Mouse (Mus musculus) intestine, embryonic 14.5 days (tissue): Measurements from ENCODE around the gene Serpina1f. TPM values are rescaled to one million over a fixed set of nuclear protein-coding genes. Genes with fewer than 3 reads are reported as not detected.
"Not testable (repeated sequence)": the region's sequence is repeated elsewhere in the genome, so short reads cannot be mapped to it uniquely, and the experiment has no call there.

Experiments used
- ATAC-seq: fragments of 200-750 bp; cut with Nextera tagmentation; replicated peaks from 2 replicates; pipeline ENCODE4 v1.8.0; 2017; ENCODE audit warnings: low read depth, moderate number of reproducible peaks, moderate TSS enrichment, moderate library complexity; ENCODE audit not compliant: low FRiP score, low TSS enrichment
- DNase-seq: peaks from one replicate; pipeline ENCODE4 v3.0.0-alpha.2; 2018; ENCODE audit warnings: low spot score
- H3K27ac ChIP-seq: fragments of 300-500 bp; sonication (generic); 2 replicates; pipeline ENCODE4 v1.5.1; 2014; ENCODE audit warnings: low read depth, mild to moderate bottlenecking, control low read depth
- H3K27me3 ChIP-seq: fragments of 300-500 bp; sonication (generic); replicated peaks from 2 replicates; pipeline ENCODE4 v1.6.1; 2014; ENCODE audit warnings: low read length, control low read depth; ENCODE audit not compliant: control insufficient read depth, insufficient read depth
- H3K36me3 ChIP-seq: fragments of 300-500 bp; sonication (generic); 2 replicates; pipeline ENCODE4 v1.6.1; 2014; ENCODE audit warnings: low read length, control low read depth; ENCODE audit not compliant: control insufficient read depth, insufficient read depth
- H3K4me1 ChIP-seq: fragments of 300-500 bp; sonication (generic); replicated peaks from 2 replicates; pipeline ENCODE4 v1.6.1; 2014; ENCODE audit warnings: low read length, control low read depth, mixed read lengths; ENCODE audit not compliant: control insufficient read depth, insufficient read depth
- H3K4me2 ChIP-seq: fragments of 300-500 bp; sonication (generic); 2 replicates; pipeline ENCODE4 v1.6.1; 2014; ENCODE audit warnings: low read length
- H3K4me3 ChIP-seq: fragments of 300-500 bp; sonication (generic); 2 replicates; pipeline ENCODE4 v1.5.1; 2014; ENCODE audit warnings: low read depth, low read length, control low read depth, mixed read lengths
- H3K9ac ChIP-seq: fragments of 300-500 bp; sonication (generic); 2 replicates; pipeline ENCODE4 v1.6.1; 2014; ENCODE audit warnings: mild to moderate bottlenecking, low read length
- H3K9me3 ChIP-seq: fragments of 300-500 bp; sonication (generic); 2 replicates; pipeline ENCODE4 v1.6.1; 2016; ENCODE audit warnings: low read length, control low read depth; ENCODE audit not compliant: control insufficient read depth
- WGBS: fragments of 180-500 bp; shearing (Covaris S2); extraction: QIAGEN DNeasy Blood & Tissue Kit; methylation state at CpG from one replicate; pipeline ENCODE4 v1.1.7; 2014; 5-methylcytosine and 5-hydroxymethylcytosine counted together
- polyA plus RNA-seq: library from polyadenylated mRNA; unstranded; fragments of >200 nt; fragmentation: Nextera tagmentation; extraction: Ambion mirVana; gene quantifications from 2 replicates; pipeline ENCODE4 v1.2.1, GENCODE M21; 2014

Serpina1f gene
- polyA plus RNA-seq = 0.20 TPM in 1 of 2 replicates, not detected in the other

- WGBS = 94% methylated on average over 8 of the region's 8 CpGs
- Histone ChIP-seq H3K36me3 (no peaks in the 10 kb centered on the region), H3K9me3 (no peaks in the 10 kb centered on the region), H3K27ac (no peak within 1 kb of the TSS), H3K9ac (no peak within 1 kb of the TSS), H3K4me2 (no peak within 1 kb of the TSS), H3K27me3 (no peaks in the 10 kb centered on the region), H3K4me1 (no peaks in the 10 kb centered on the region), H3K4me3 (no peak within 1 kb of the TSS)
- ATAC-seq (no peak), DNase-seq (no peak)
Observed at GRCm38 (mm10) chr12:103695429-103695828, at the start of gene Serpina1f. Serpina1f (minus strand) TSS chr12:103695529.

- WGBS = 70% methylated on average over 6 of the region's 6 CpGs
Observed at GRCm38 (mm10) chr12:103737791-103738580, 42.7 kb upstream of the Serpina1f start.

GRCm38 (mm10) chr12:103735566-103735965 lies 40.2 kb upstream of the Serpina1f start:
- H3K9ac ChIP-seq, H3K27me3 ChIP-seq, ATAC-seq, H3K4me3 ChIP-seq, H3K36me3 ChIP-seq, H3K4me1 ChIP-seq, H3K9me3 ChIP-seq, DNase-seq, H3K27ac ChIP-seq, H3K4me2 ChIP-seq: not testable (repeated sequence)
- 82% methylated on average over 4 of the region's 4 CpGs for WGBS

More at GRCm38 (mm10) chr12:103737791-103738580, 42.7 kb upstream of the Serpina1f start:
- peak; percentile 57 for DNase-seq
- H3K4me2 ChIP-seq, H3K27ac ChIP-seq, H3K27me3 ChIP-seq, H3K4me3 ChIP-seq, H3K4me1 ChIP-seq, H3K9ac ChIP-seq, H3K9me3 ChIP-seq, H3K36me3 ChIP-seq: not testable (repeated sequence)
- peak; percentile 81 for ATAC-seq

DNA sequence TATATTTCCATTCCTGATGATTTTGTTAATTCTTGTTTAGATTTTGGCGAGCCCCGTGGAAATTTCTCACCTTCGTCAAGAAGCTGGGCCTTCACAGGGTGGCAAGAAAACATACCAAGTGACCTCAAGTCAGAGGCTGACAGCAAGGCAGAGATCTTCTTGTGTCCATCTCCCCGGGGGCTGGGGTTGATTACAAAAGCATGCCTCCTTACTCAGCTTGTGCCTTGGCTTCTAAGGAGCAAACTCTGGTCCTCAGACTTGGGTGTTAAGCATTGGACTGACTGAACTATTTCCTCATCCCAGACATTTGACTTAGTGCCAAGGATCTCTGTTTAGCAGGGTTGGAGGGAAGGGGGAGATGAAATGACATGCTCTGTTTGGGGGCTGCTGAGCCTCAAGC lies 39.8 kb upstream of the Serpina1f start:
- H3K36me3 ChIP-seq, H3K27me3 ChIP-seq, ATAC-seq, H3K27ac ChIP-seq, H3K4me1 ChIP-seq, H3K4me2 ChIP-seq, DNase-seq, H3K9ac ChIP-seq, H3K9me3 ChIP-seq, H3K4me3 ChIP-seq: not testable (repeated sequence)
- 81% methylated on average over 4 of the region's 4 CpGs for WGBS

GRCm38 (mm10) chr12:103711537-103711936 lies 16.2 kb upstream of the Serpina1f start:
- DNase-seq (no peak), ATAC-seq (no peak)
- Histone ChIP-seq H3K27me3 (no peaks in the 10 kb centered on the region), H3K9me3 (no peaks in the 10 kb centered on the region), H3K9ac (no peak overlapping the region), H3K4me3 (no peak overlapping the region), H3K27ac (no peak overlapping the region), H3K4me1 (no peaks in the 10 kb centered on the region), H3K36me3 (no peaks in the 10 kb centered on the region), H3K4me2 (no peak overlapping the region)
- WGBS = 71% methylated on average over 3 of the region's 3 CpGs

- Histone ChIP-seq H3K27ac (no peak overlapping the region), H3K27me3 (no peaks in the 10 kb centered on the region), H3K4me2 (no peak overlapping the region), H3K4me1 (no peaks in the 10 kb centered on the region), H3K9ac (no peak overlapping the region), H3K4me3 (no peak overlapping the region), H3K36me3 (no peaks in the 10 kb centered on the region), H3K9me3 (no peaks in the 10 kb centered on the region)
- 59% methylated on average over 1 of the region's 1 CpGs for WGBS
- ATAC-seq = no peak
- no peak for DNase-seq
Observed at GRCm38 (mm10) chr12:103710405-103710804, 15.1 kb upstream of the Serpina1f start.

DNA sequence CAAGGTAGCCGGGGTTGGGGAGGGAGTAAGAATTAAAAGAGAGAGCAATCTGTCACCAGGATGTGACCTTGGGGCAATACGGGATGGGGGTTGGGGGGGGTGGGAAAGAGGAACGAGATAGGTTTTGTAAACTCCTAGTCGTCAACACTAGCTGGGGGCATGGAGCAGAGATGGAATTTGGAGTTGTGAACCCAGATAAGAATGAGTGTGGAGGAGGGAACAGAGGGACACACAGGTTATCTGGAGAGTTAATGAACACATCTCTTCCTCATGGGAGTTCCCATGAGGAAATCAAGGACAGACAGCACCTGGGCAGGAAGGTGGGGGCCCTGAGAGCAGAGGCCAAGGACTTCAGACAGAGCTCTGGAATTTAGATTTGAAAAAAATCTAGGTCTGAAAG lies 10.8 kb upstream of the Serpina1f start:
- no peak for DNase-seq
- Histone ChIP-seq H3K4me2 (no peak overlapping the region), H3K27me3 (no peaks in the 10 kb centered on the region), H3K36me3 (no peaks in the 10 kb centered on the region), H3K4me1 (no peaks in the 10 kb centered on the region), H3K9me3 (no peaks in the 10 kb centered on the region), H3K27ac (no peak overlapping the region), H3K4me3 (no peak overlapping the region), H3K9ac (no peak overlapping the region)
- ATAC-seq = no peak
- 48% methylated on average over 4 of the region's 4 CpGs for WGBS

GRCm38 (mm10) chr12:103705547-103705946 lies 10.2 kb upstream of the Serpina1f start:
- H3K4me1 ChIP-seq = no peaks in the 10 kb centered on the region
- no peaks in the 10 kb centered on the region for H3K27me3 ChIP-seq
- H3K4me2 ChIP-seq = no peak overlapping the region
- H3K9me3 ChIP-seq = no peaks in the 10 kb centered on the region
- no peaks in the 10 kb centered on the region for H3K36me3 ChIP-seq
- no peak overlapping the region for H3K27ac ChIP-seq
- H3K4me3 ChIP-seq = no peak overlapping the region
- ATAC-seq (no peak), DNase-seq (no peak)
- no peak overlapping the region for H3K9ac ChIP-seq
- 53% methylated on average over 2 of the region's 2 CpGs for WGBS
